Mouse (Mus musculus): ENCODE measurements at regions not wholly inside any gene's neighbourhood (a gene's known extent, or its start where the extent isn't known, plus 50 kb on each side); places are given as distances from the start of the nearest gene placed in this dataset.

DNA sequence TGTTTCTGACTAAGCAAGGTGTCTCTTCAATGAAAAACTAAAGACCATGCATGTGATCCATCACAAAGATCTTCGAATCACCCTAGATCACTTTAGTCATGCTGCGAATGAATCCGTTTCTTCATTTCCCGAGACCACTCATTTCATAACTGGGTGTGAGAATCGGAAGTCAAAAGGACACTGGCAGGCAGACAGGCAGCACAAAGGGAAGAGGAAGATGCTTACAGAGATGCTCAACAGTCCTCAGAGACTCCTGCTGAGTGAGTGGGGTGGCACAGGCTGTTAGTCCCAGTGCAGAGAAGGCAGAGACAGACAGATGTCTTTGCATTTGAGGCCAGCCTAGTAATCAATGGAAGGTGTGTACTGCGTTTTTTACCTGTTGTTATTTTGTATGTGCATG lies 155.6 kb upstream of the Jmjd1c start:
- H3K4me2 ChIP-seq: no peak overlapping the region
- 89% methylated on average over 6 of the region's 6 CpGs for WGBS
- no peak overlapping the region for H3K4me3 ChIP-seq (replicated peaks)
- H3K36me3 ChIP-seq: no peaks in the 10 kb centered on the region
- H3K9ac ChIP-seq (replicated peaks): no peak overlapping the region
- H3K27me3 ChIP-seq: no peaks in the 10 kb centered on the region
- H3K4me1 ChIP-seq (replicated peaks): 0 out of 2 replicates have a peak, but pooled peaks cover 7% of the 10 kb centered on the region
- H3K9me3 ChIP-seq: no peaks in the 10 kb centered on the region
- no peak overlapping the region for H3K27ac ChIP-seq
- ATAC-seq (ENCODE audit: insufficient number of reproducible peaks, insufficient read depth, low FRiP score, low TSS enrichment, low read depth): no peak

- H3K9me3 ChIP-seq: no peaks in the 10 kb centered on the region
- H3K36me3 ChIP-seq: no peaks in the 10 kb centered on the region
- H3K9ac ChIP-seq (replicated peaks): no peak overlapping the region
- WGBS: 80% methylated on average over 5 of the region's 5 CpGs
- no peak overlapping the region for H3K27ac ChIP-seq
- H3K27me3 ChIP-seq: no peaks in the 10 kb centered on the region
- H3K4me3 ChIP-seq (replicated peaks): no peak overlapping the region
- ATAC-seq (ENCODE audit: insufficient number of reproducible peaks, insufficient read depth, low FRiP score, low TSS enrichment, low read depth): no peak
- H3K4me1 ChIP-seq (replicated peaks): 0 out of 2 replicates have a peak, but pooled peaks cover 1% of the 10 kb centered on the region
- no peak overlapping the region for H3K4me2 ChIP-seq
Observed at GRCm38 (mm10) chr10:66940922-66941321, 155.0 kb upstream of the Jmjd1c start.

- H3K4me2 ChIP-seq: no peak overlapping the region
- no peak overlapping the region for H3K4me3 ChIP-seq (replicated peaks)
- no peaks in the 10 kb centered on the region for H3K36me3 ChIP-seq
- 79% methylated on average over 3 of the region's 3 CpGs for WGBS
- H3K27ac ChIP-seq: no peak overlapping the region
- no peaks in the 10 kb centered on the region for H3K4me1 ChIP-seq (replicated peaks)
- no peaks in the 10 kb centered on the region for H3K9me3 ChIP-seq
- H3K27me3 ChIP-seq: no peaks in the 10 kb centered on the region
- ATAC-seq (ENCODE audit: insufficient number of reproducible peaks, insufficient read depth, low FRiP score, low TSS enrichment, low read depth): no peak
- H3K9ac ChIP-seq (replicated peaks): no peak overlapping the region
Observed at GRCm38 (mm10) chr10:66941974-66942373, 154.0 kb upstream of the Jmjd1c start.

DNA sequence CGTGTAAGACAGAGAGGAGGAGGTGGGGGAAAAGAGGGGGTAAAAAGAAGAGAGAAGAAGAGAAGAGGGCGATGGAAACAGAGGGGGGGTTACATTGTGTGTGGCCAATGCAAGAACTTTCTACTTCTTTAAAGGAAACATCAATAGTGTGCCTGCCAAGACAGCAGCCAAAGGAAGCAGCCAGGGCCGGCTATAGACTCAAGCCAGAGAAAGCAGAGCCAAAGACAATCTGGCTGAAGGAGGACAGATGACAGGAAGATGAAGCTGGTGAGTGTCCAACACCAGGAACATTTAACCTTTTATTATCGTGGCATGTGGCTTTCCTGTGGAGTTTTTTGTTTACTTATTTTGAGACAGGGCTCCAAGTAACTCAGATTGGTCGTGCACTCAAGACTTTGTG lies 152.1 kb upstream of the Jmjd1c start:
- H3K9me3 ChIP-seq: no peaks in the 10 kb centered on the region
- no peaks in the 10 kb centered on the region for H3K36me3 ChIP-seq
- ATAC-seq (ENCODE audit: insufficient number of reproducible peaks, insufficient read depth, low FRiP score, low TSS enrichment, low read depth): no peak
- no peaks in the 10 kb centered on the region for H3K4me1 ChIP-seq (replicated peaks)
- H3K27ac ChIP-seq: no peak overlapping the region
- no peaks in the 10 kb centered on the region for H3K27me3 ChIP-seq
- no peak overlapping the region for H3K4me3 ChIP-seq (replicated peaks)
- H3K4me2 ChIP-seq: no peak overlapping the region
- 64% methylated on average over 5 of the region's 5 CpGs for WGBS
- no peak overlapping the region for H3K9ac ChIP-seq (replicated peaks)

GRCm38 (mm10) chr10:66946161-66946560 lies 149.8 kb upstream of the Jmjd1c start:
- no peak overlapping the region for H3K9ac ChIP-seq (replicated peaks)
- H3K36me3 ChIP-seq: no peaks in the 10 kb centered on the region
- no peaks in the 10 kb centered on the region for H3K9me3 ChIP-seq
- H3K27me3 ChIP-seq: no peaks in the 10 kb centered on the region
- WGBS: 75% methylated on average over 2 of the region's 2 CpGs
- H3K27ac ChIP-seq: no peak overlapping the region
- no peak overlapping the region for H3K4me2 ChIP-seq
- no peak for ATAC-seq (ENCODE audit: insufficient number of reproducible peaks, insufficient read depth, low FRiP score, low TSS enrichment, low read depth)
- H3K4me3 ChIP-seq (replicated peaks): no peak overlapping the region
- no peaks in the 10 kb centered on the region for H3K4me1 ChIP-seq (replicated peaks)

GRCm38 (mm10) chr10:66948329-66948728 lies 147.6 kb upstream of the Jmjd1c start:
- 96% methylated on average over 2 of the region's 2 CpGs for WGBS
- Histone ChIP-seq H3K9ac (replicated peaks) (no peak overlapping the region), H3K4me3 (replicated peaks) (no peak overlapping the region), H3K4me1 (replicated peaks) (no peaks in the 10 kb centered on the region), H3K4me2 (no peak overlapping the region), H3K27me3 (no peaks in the 10 kb centered on the region), H3K9me3 (no peaks in the 10 kb centered on the region), H3K36me3 (no peaks in the 10 kb centered on the region), H3K27ac (no peak overlapping the region)
- ATAC-seq (ENCODE audit: insufficient number of reproducible peaks, insufficient read depth, low FRiP score, low TSS enrichment, low read depth): no peak

GRCm38 (mm10) chr10:66950441-66950840 lies 145.5 kb upstream of the Jmjd1c start:
- 93% methylated on average over 4 of the region's 4 CpGs for WGBS
- no peak overlapping the region for H3K27ac ChIP-seq
- H3K36me3 ChIP-seq: no peaks in the 10 kb centered on the region

DNA sequence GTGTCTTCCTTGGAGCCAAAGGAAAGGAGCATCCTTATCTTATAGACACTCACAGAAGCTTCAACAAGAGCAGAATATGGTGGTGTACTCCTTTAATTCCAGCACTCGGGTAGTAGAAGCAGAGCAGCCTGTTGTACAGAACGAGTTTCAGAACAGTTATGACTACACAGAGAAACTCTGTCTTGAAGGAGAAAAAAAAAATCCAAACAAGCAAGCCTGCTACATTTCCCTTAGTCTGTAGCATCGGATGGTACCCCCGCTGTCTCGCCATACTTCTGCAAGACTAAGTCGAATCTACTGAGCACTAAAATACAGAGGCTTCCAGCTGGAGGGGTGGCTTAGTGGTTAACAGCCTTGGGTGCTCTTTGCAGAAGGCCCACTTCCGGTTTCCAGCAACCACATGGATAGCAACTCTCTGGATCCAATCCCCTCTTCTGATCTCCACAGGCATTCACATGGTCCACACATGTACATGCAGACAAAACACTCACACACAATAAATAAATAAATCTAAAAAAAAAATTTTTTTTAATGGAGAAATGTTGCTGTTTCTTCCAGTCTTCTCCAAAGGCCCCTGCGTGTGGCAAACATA lies 144.6 kb upstream of the Jmjd1c start:
- 82% methylated on average over 8 of the region's 8 CpGs for WGBS
- no peak for ATAC-seq (ENCODE audit: insufficient number of reproducible peaks, insufficient read depth, low FRiP score, low TSS enrichment, low read depth)
- H3K36me3 ChIP-seq: no peaks in the 10 kb centered on the region
- no peaks in the 10 kb centered on the region for H3K4me1 ChIP-seq (replicated peaks)
- no peaks in the 10 kb centered on the region for H3K9me3 ChIP-seq
- H3K27ac ChIP-seq: no peak overlapping the region
- H3K4me2 ChIP-seq: no peak overlapping the region
- no peaks in the 10 kb centered on the region for H3K27me3 ChIP-seq
- no peak overlapping the region for H3K9ac ChIP-seq (replicated peaks)
- H3K4me3 ChIP-seq (replicated peaks): no peak overlapping the region

More at GRCm38 (mm10) chr10:66950441-66950840, 145.5 kb upstream of the Jmjd1c start:
- no peak for ATAC-seq (ENCODE audit: insufficient number of reproducible peaks, insufficient read depth, low FRiP score, low TSS enrichment, low read depth)
- Histone ChIP-seq H3K4me1 (replicated peaks) (no peaks in the 10 kb centered on the region), H3K9me3 (no peaks in the 10 kb centered on the region), H3K9ac (replicated peaks) (no peak overlapping the region), H3K4me3 (replicated peaks) (no peak overlapping the region), H3K4me2 (no peak overlapping the region), H3K27me3 (no peaks in the 10 kb centered on the region)

DNA sequence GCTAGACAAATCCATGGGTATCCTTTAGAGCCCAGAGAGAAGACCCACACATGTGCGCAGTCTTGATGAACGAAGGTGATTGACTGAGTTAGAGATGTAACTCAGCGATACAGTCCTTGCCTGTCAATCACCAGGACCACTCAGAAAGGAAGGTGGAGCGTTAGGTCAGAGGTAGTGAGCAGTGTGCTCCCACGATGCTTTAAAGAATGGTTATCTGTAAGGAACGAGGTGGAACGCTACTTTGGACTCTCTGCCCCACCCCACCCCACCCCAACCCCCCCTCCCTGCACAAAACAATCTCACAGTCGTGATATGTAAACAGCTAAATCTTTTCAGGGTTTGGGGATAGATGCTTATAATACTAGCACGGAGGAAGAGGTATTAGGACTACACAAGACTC lies 144.0 kb upstream of the Jmjd1c start:
- Histone ChIP-seq H3K9me3 (no peaks in the 10 kb centered on the region), H3K4me1 (replicated peaks) (no peaks in the 10 kb centered on the region), H3K4me2 (no peak overlapping the region), H3K27ac (no peak overlapping the region), H3K4me3 (replicated peaks) (no peak overlapping the region), H3K36me3 (no peaks in the 10 kb centered on the region), H3K9ac (replicated peaks) (no peak overlapping the region), H3K27me3 (no peaks in the 10 kb centered on the region)
- WGBS: 81% methylated on average over 9 of the region's 9 CpGs
- no peak for ATAC-seq (ENCODE audit: insufficient number of reproducible peaks, insufficient read depth, low FRiP score, low TSS enrichment, low read depth)

DNA sequence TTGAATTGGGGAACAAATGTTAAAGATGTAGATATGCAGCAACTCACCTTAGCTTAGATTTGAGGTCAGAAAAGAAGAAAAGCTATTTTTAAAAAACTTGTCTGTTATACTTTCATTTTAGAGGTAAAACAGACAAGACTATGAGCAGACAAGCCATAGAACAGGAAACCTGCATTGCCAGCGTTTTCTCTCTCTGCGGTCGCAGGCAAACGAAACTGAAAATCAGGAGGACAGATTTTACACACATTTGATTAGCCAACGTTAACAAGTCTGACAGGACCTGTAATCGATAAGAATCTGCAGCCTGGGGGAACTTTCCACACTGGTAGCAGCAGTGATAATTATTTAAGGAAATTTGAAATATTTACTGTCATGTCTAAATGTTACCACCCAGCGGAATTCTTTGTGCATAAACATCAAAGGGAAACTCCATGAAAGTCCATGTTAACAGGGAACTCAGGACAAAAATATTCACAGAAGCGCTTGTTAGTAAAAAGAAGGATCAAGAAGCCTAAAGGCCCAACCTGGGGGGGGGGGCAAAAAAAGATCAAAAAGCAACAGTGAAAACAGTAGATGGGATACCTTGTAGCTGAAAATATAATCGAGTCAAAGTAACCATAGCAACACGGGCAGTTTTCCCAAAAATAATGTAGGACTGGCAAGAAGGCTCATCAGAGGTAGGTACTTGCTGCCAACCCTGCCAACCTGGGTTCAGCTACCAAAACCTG lies 142.5 kb upstream of the Jmjd1c start:
- H3K9ac ChIP-seq (replicated peaks): no peak overlapping the region
- H3K4me3 ChIP-seq (replicated peaks): no peak overlapping the region
- H3K27me3 ChIP-seq: no peaks in the 10 kb centered on the region
- WGBS: 47% methylated on average over 10 of the region's 10 CpGs
- no peaks in the 10 kb centered on the region for H3K36me3 ChIP-seq
- no peaks in the 10 kb centered on the region for H3K9me3 ChIP-seq
- no peak for ATAC-seq (ENCODE audit: insufficient number of reproducible peaks, insufficient read depth, low FRiP score, low TSS enrichment, low read depth)
- no peak overlapping the region for H3K4me2 ChIP-seq
- no peaks in the 10 kb centered on the region for H3K4me1 ChIP-seq (replicated peaks)
- H3K27ac ChIP-seq: no peak overlapping the region

GRCm38 (mm10) chr10:66953976-66954505 lies 141.9 kb upstream of the Jmjd1c start:
- Histone ChIP-seq H3K4me2 (no peak overlapping the region), H3K4me3 (replicated peaks) (no peak overlapping the region), H3K9me3 (no peaks in the 10 kb centered on the region), H3K9ac (replicated peaks) (no peak overlapping the region), H3K36me3 (no peaks in the 10 kb centered on the region), H3K27me3 (no peaks in the 10 kb centered on the region), H3K4me1 (replicated peaks) (no peaks in the 10 kb centered on the region), H3K27ac (no peak overlapping the region)
- WGBS: 75% methylated on average over 4 of the region's 4 CpGs
- no peak for ATAC-seq (ENCODE audit: insufficient number of reproducible peaks, insufficient read depth, low FRiP score, low TSS enrichment, low read depth)

DNA sequence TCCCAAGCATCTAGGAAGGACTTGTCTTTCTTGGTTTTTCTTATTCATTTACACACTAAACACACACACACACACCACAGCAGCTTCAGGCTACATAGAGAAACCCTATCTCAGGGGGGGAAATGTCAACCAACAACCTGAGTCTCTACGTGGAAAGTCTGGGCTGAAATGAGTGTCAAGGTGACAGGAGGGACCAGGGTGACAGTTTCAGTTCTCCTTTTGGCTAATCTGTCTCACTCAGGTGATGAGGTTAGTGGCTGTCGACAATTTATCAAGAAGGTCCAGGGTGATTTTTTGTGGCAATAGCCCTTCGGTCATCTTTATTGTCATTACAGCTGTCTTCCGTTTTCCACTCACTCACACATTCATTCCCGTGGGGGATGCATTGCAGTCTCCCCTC lies 140.5 kb upstream of the Jmjd1c start:
- no peaks in the 10 kb centered on the region for H3K4me1 ChIP-seq (replicated peaks)
- H3K4me3 ChIP-seq (replicated peaks): no peak overlapping the region
- H3K36me3 ChIP-seq: no peaks in the 10 kb centered on the region
- H3K4me2 ChIP-seq: no peak overlapping the region
- no peak for ATAC-seq (ENCODE audit: insufficient number of reproducible peaks, insufficient read depth, low FRiP score, low TSS enrichment, low read depth)
- WGBS: 67% methylated on average over 5 of the region's 5 CpGs
- H3K9ac ChIP-seq (replicated peaks): no peak overlapping the region
- no peaks in the 10 kb centered on the region for H3K27me3 ChIP-seq
- H3K9me3 ChIP-seq: no peaks in the 10 kb centered on the region
- H3K27ac ChIP-seq: no peak overlapping the region

Data from limb, embryonic 12.5 days (tissue).